28 mouse cellular contexts compared by ENCODE assay signal in the genomic region with DNA sequence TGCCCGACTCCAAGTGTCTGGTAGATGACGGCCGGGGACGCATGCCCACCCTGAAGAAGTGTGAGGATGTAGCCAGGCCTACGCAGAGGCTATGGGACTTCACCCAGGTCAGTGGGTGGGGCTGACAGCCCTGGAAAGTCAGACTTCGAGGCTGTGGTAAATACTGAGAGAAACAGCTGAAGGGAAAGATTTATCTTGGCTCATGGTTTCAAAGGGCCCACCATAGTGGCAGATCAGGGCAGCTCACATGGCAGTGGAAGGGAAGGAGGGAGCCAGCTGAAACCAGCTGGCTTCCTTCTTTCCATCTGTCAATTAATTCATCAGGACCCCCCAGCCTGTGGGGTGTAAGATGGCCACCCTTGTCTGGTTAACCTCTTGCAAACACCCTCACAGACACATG.
"Had no signal": no experiment of that assay in that cellular context is flagged by ENCODE, and none has a peak within 500 bp of the region (broad histone marks: within the 10 kb centered on the region; RNA-seq: fewer than 3 reads in every experiment).

No protein-coding gene starts in this region.

- H3K4me3 ChIP-seq: heart, embryonic 10.5 days; heart, embryonic 12.5 days; heart, embryonic 13.5 days; heart, embryonic 15.5 days; hindbrain, embryonic 10.5 days; hindbrain, embryonic 12.5 days; hindbrain, embryonic 13.5 days; hindbrain, embryonic 15.5 days; intestine, embryonic 15.5 days; kidney, embryonic 15.5 days; layer of hippocampus, adult 2 months; left cerebral cortex, adult 2 months had no signal

- H3K4me2 ChIP-seq: heart, embryonic 11.5 days; heart, embryonic 12.5 days; heart, embryonic 13.5 days; heart, embryonic 15.5 days; hindbrain, embryonic 12.5 days; hindbrain, embryonic 13.5 days; hindbrain, embryonic 14.5 days; hindbrain, embryonic 15.5 days; intestine, embryonic 15.5 days; kidney, embryonic 15.5 days had no signal

- H3K27me3 ChIP-seq: hindbrain, embryonic 12.5 days; hindbrain, embryonic 13.5 days; hindbrain, embryonic 15.5 days; intestine, embryonic 15.5 days; kidney, embryonic 15.5 days had no signal

- DNase-seq: heart, postnatal 10 days; heart, postnatal 14 days; heart, postnatal 36 days; heart, postnatal 4 days; kidney, adult 11 months; kidney, adult 18-20 months; kidney, adult 2 months; kidney, adult 8-10 months; kidney, adult 9 months; kidney, postnatal 10 days; kidney, postnatal 36 days; kidney, postnatal 4 days; layer of hippocampus, adult 9-11 months; layer of hippocampus, postnatal 36 days had no signal

- H3K36me3 ChIP-seq: heart, embryonic 10.5 days; heart, embryonic 12.5 days; heart, embryonic 13.5 days; heart, embryonic 15.5 days; hindbrain, embryonic 10.5 days; hindbrain, embryonic 12.5 days; intestine, embryonic 15.5 days; kidney, embryonic 15.5 days had no signal
